Mouse (Mus musculus) MEL (cell line): Measurements from ENCODE around the gene Vps53. TPM values are rescaled to one million over a fixed set of nuclear protein-coding genes. Genes with fewer than 3 reads are reported as not detected.

Experiments
- DNase-seq: peaks from one replicate; pipeline ENCODE4 v3.0.0; 2011; ENCODE audit warnings: low read depth, low spot score
- H3K27ac ChIP-seq: 2 replicates; pipeline ENCODE4 v1.5.1; 2012; ENCODE audit warnings: low read depth, mild to moderate bottlenecking, control low read depth, low read length, moderate library complexity; ENCODE audit not compliant: control insufficient read depth
- H3K27me3 ChIP-seq, 2 experiments: fragments of 150-350 bp in 1 of 2; sonication (generic) in 1 of 2; 2 replicates each; pipeline ENCODE4 v1.6.1; 2012; ENCODE audit warnings: low read length in 2 of 2, mild to moderate bottlenecking in 2 of 2, improper control_type of control experiment in 1 of 2, moderate library complexity in 1 of 2; ENCODE audit not compliant: insufficient read depth in 2 of 2, control insufficient read depth in 1 of 2
- H3K36me3 ChIP-seq, 2 experiments: 2 replicates each; pipeline ENCODE4 v1.6.1; 2012 to 2014; ENCODE audit warnings: low read length in 2 of 2, improper control_type of control experiment in 1 of 2, inconsistent platforms in 1 of 2, mild to moderate bottlenecking in 1 of 2; ENCODE audit not compliant: insufficient read depth in 2 of 2, control insufficient read depth in 1 of 2
- H3K4me1 ChIP-seq, 2 experiments: fragments of 150-350 bp in 1 of 2; sonication (generic) in 1 of 2; 2 replicates each; pipeline ENCODE4 v1.6.1; 2012; ENCODE audit warnings: low read length in 2 of 2, improper control_type of control experiment in 1 of 2, mild to moderate bottlenecking in 1 of 2; ENCODE audit not compliant: insufficient read depth in 2 of 2, control insufficient read depth in 1 of 2
- H3K4me3 ChIP-seq, 2 experiments: fragments of 150-350 bp in 1 of 2; sonication (generic) in 1 of 2; 2 replicates each; pipeline ENCODE4 v1.5.1; 2012; ENCODE audit warnings: low read depth in 2 of 2, low read length in 2 of 2, mild to moderate bottlenecking in 2 of 2, moderate library complexity in 2 of 2, control low read depth in 1 of 2, improper control_type of control experiment in 1 of 2; ENCODE audit not compliant: control insufficient read depth in 1 of 2, insufficient read depth in 1 of 2
- H3K79me2 ChIP-seq: 2 replicates; pipeline ENCODE4 v1.6.1; 2012; ENCODE audit warnings: mild to moderate bottlenecking, low read length, moderate library complexity; ENCODE audit not compliant: control insufficient read depth, poor library complexity, insufficient read depth
- H3K9ac ChIP-seq: 2 replicates; pipeline ENCODE4 v1.6.1; 2012; ENCODE audit warnings: low read depth, mild to moderate bottlenecking, control low read depth, low read length, moderate library complexity; ENCODE audit not compliant: control insufficient read depth, poor library complexity, severe bottlenecking
- H3K9me3 ChIP-seq: fragments of 150-350 bp; sonication (generic); replicated peaks from 2 replicates; pipeline ENCODE4 v1.6.1; 2012; ENCODE audit warnings: mild to moderate bottlenecking, low read length, improper control_type of control experiment, moderate library complexity; ENCODE audit not compliant: insufficient read depth
- BHLHE40 ChIP-seq: IDR thresholded peaks from 2 replicates; pipeline ENCODE4 v1.6.1; 2012; ENCODE audit warnings: low read depth, mild to moderate bottlenecking, inconsistent platforms, low read length, improper control_type of control experiment, borderline replicate concordance
- CHD1 ChIP-seq: IDR thresholded peaks from 2 replicates; pipeline ENCODE4 v1.6.1; 2012; ENCODE audit warnings: low read depth, mild to moderate bottlenecking, inconsistent platforms, low read length, improper control_type of control experiment
- CHD2 ChIP-seq: IDR thresholded peaks from 2 replicates; pipeline ENCODE4 v1.6.1; 2011; ENCODE audit warnings: low read length, improper control_type of control experiment
- E2F4 ChIP-seq: IDR thresholded peaks from 2 replicates; pipeline ENCODE4 v1.6.1; 2011; ENCODE audit warnings: low read depth, low read length, improper control_type of control experiment, borderline replicate concordance
- ELF1 ChIP-seq: IDR thresholded peaks from 2 replicates; pipeline ENCODE4 v1.6.1; 2014; ENCODE audit warnings: low read depth, mild to moderate bottlenecking, inconsistent platforms, low read length, improper control_type of control experiment, moderate library complexity
- EP300 ChIP-seq, 2 experiments: IDR thresholded peaks; 2 replicates each; pipeline ENCODE4 v1.6.1; 2011; ENCODE audit warnings: improper control_type of control experiment in 2 of 2, low read length in 2 of 2, low read depth in 1 of 2, mild to moderate bottlenecking in 1 of 2
- ETS1 ChIP-seq: IDR thresholded peaks from 2 replicates; pipeline ENCODE4 v1.6.1; 2012; ENCODE audit warnings: low read depth, mild to moderate bottlenecking, inconsistent platforms, low read length, improper control_type of control experiment, moderate library complexity
- GABPA ChIP-seq: IDR thresholded peaks from 2 replicates; pipeline ENCODE4 v1.6.1; 2012; ENCODE audit warnings: low read depth, mild to moderate bottlenecking, inconsistent platforms, low read length, improper control_type of control experiment, moderate library complexity
- GATA1 ChIP-seq: IDR thresholded peaks from 2 replicates; pipeline ENCODE4 v1.6.1; 2011; ENCODE audit warnings: low read depth, low read length, improper control_type of control experiment
- JUND ChIP-seq: IDR thresholded peaks from 2 replicates; pipeline ENCODE4 v1.6.1; 2011; ENCODE audit warnings: low read depth, mild to moderate bottlenecking, improper control_type of control experiment, low read length
- MAFK ChIP-seq: IDR thresholded peaks from 2 replicates; pipeline ENCODE4 v1.6.1; 2011; ENCODE audit warnings: low read depth, mild to moderate bottlenecking, low read length, improper control_type of control experiment, borderline replicate concordance
- MAX ChIP-seq: IDR thresholded peaks from 2 replicates; pipeline ENCODE4 v1.6.1; 2011; ENCODE audit warnings: low read length, improper control_type of control experiment
- MAZ ChIP-seq: IDR thresholded peaks from 2 replicates; pipeline ENCODE4 v1.6.1; 2012; ENCODE audit warnings: low read depth, mild to moderate bottlenecking, inconsistent platforms, low read length, improper control_type of control experiment
- MXI1 ChIP-seq: IDR thresholded peaks from 2 replicates; pipeline ENCODE4 v1.6.1; 2011; ENCODE audit warnings: mild to moderate bottlenecking, low read depth, low read length, improper control_type of control experiment
- MYB ChIP-seq: IDR thresholded peaks from 2 replicates; pipeline ENCODE4 v1.6.1; 2011; ENCODE audit warnings: mild to moderate bottlenecking, low read depth, low read length, improper control_type of control experiment
- MYC ChIP-seq: IDR thresholded peaks from 2 replicates; pipeline ENCODE4 v1.6.1; 2011; ENCODE audit warnings: low read depth, mild to moderate bottlenecking, low read length, improper control_type of control experiment, moderate library complexity
- NRF1 ChIP-seq: IDR thresholded peaks from 2 replicates; pipeline ENCODE4 v1.6.1; 2014; ENCODE audit warnings: low read depth, mild to moderate bottlenecking, inconsistent platforms, low read length, improper control_type of control experiment, moderate library complexity; ENCODE audit not compliant: poor library complexity, insufficient read depth, severe bottlenecking
- POLR2A ChIP-seq, 2 experiments: IDR thresholded peaks; 2 replicates each; pipeline ENCODE4 v1.6.1; 2011 to 2012; ENCODE audit warnings: low read length in 2 of 2, mild to moderate bottlenecking in 2 of 2, control low read depth in 1 of 2, improper control_type of control experiment in 1 of 2, low read depth in 1 of 2, moderate library complexity in 1 of 2; ENCODE audit not compliant: control insufficient read depth in 1 of 2, insufficient read depth in 1 of 2, poor library complexity in 1 of 2
- POLR2AphosphoS2 ChIP-seq: IDR thresholded peaks from 2 replicates; pipeline ENCODE4 v1.6.1; 2011; ENCODE audit warnings: low read length, improper control_type of control experiment
- RAD21 ChIP-seq: IDR thresholded peaks from 2 replicates; pipeline ENCODE4 v1.6.1; 2011; ENCODE audit warnings: mild to moderate bottlenecking, low read depth, low read length, improper control_type of control experiment
- RCOR1 ChIP-seq: IDR thresholded peaks from 2 replicates; pipeline ENCODE4 v1.6.1; 2012; ENCODE audit warnings: low read depth, mild to moderate bottlenecking, inconsistent platforms, low read length, improper control_type of control experiment
- SMC3 ChIP-seq: IDR thresholded peaks from 2 replicates; pipeline ENCODE4 v1.6.1; 2011; ENCODE audit warnings: low read depth, low read length, improper control_type of control experiment
- TAL1 ChIP-seq: IDR thresholded peaks from 2 replicates; pipeline ENCODE4 v1.6.1; 2012; ENCODE audit warnings: mild to moderate bottlenecking, inconsistent platforms, low read length, moderate library complexity, mixed read lengths
- TBP ChIP-seq: IDR thresholded peaks from 2 replicates; pipeline ENCODE4 v1.8.0; 2011; ENCODE audit warnings: low read depth, low read length, improper control_type of control experiment
- TCF12 ChIP-seq: IDR thresholded peaks from 2 replicates; pipeline ENCODE4 v1.6.1; 2014; ENCODE audit warnings: low read depth, mild to moderate bottlenecking, inconsistent platforms, low read length, improper control_type of control experiment, moderate library complexity
- UBTF ChIP-seq: IDR thresholded peaks from 2 replicates; pipeline ENCODE4 v1.6.1; 2012; ENCODE audit warnings: low read depth, mild to moderate bottlenecking, inconsistent platforms, low read length, improper control_type of control experiment, moderate library complexity, borderline replicate concordance; ENCODE audit not compliant: insufficient read depth
- USF1 ChIP-seq: IDR thresholded peaks from 2 replicates; pipeline ENCODE4 v1.6.1; 2014; ENCODE audit warnings: low read depth, mild to moderate bottlenecking, inconsistent platforms, low read length, improper control_type of control experiment, moderate library complexity
- USF2 ChIP-seq, 2 experiments: IDR thresholded peaks; 2 replicates each; pipeline ENCODE4 v1.6.1; 2011 to 2012; ENCODE audit warnings: improper control_type of control experiment in 2 of 2, low read length in 2 of 2, borderline replicate concordance in 1 of 2, inconsistent platforms in 1 of 2, low read depth in 1 of 2, mild to moderate bottlenecking in 1 of 2; ENCODE audit not compliant: insufficient read depth in 1 of 2
- ZKSCAN1 ChIP-seq: IDR thresholded peaks from 2 replicates; pipeline ENCODE4 v1.6.1; 2012; ENCODE audit warnings: low read depth, mild to moderate bottlenecking, inconsistent platforms, low read length, improper control_type of control experiment, moderate library complexity
- ZMIZ1 ChIP-seq: IDR thresholded peaks from 2 replicates; pipeline ENCODE4 v1.6.1; 2012; ENCODE audit warnings: low read depth, mild to moderate bottlenecking, inconsistent platforms, low read length, improper control_type of control experiment, moderate library complexity
- polyA plus RNA-seq, 2 experiments: library from polyadenylated mRNA; stranded (reverse) in 1 of 2; unstranded in 1 of 2; fragments of >175 nt in 1 of 2; fragments of >200 nt in 1 of 2; gene quantifications; 2 replicates each; pipeline versions ENCODE4 v1.2.1 to v1.2.4; 2012; ENCODE audit warnings: low replicate concordance in 2 of 2, low read depth in 1 of 2; ENCODE audit not compliant: insufficient read length in 2 of 2, insufficient read depth in 1 of 2, missing spikeins in 1 of 2
- total RNA-seq: library from RNA; depleted of rRNA; stranded (reverse); fragments of 300-350 nt; gene quantifications from 2 replicates; pipeline ENCODE4 v1.2.3, GENCODE M21; 2012

The Vps53 gene
- total and polyA plus RNA-seq, 3 experiments = 38.4 to 50.4 TPM; not detected in 1

DNA sequence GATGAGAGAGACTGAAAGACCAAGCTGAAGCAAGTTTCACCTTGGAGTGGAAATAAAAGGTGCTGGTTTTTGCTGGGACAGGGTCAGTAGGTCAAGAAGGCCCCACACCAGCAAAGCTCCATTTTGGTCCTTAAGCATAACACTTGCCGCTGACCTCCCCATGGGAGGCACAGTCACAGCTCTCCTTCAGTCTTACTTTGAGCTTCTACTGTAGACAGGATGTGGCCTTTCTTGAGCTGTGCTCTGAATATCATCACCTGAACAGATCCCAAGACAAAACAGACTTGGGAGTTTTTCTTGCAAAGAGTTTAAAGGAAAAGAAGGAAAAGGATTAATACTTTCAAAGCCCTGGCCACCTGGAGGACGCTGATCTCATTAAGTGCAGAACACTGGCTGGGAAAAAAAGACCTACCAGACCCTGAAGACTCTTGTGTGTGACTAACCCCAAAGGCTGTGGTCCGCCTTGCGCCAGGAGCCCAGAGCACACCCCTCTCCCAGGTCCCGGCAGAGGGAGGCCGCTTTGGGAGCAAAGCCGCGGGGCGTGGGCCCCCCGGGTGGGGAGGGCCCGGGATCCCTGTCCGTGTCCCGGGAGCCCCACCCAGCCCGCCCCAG is 152.8 kb downstream of the Vps53 start:
- peaks cover 2 to 3% of the 10 kb centered on the region in 2 experiments; a peak in 1 of 4 replicates for H3K27me3 ChIP-seq
- peaks cover 6% of the 10 kb centered on the region; the same call in 1 of the 2 replicates for H3K79me2 ChIP-seq
- no peak for TF ChIP-seq EP300 (IDR thresholded peaks at IDR 0.05; ENCODE audit: low read depth in 1 of 2, low read length in 2 of 2)
- no peak for TF ChIP-seq ZMIZ1
- TF ChIP-seq TAL1 = no peak
- TF ChIP-seq USF1 = no peak
- no peak for TF ChIP-seq E2F4
- TF ChIP-seq TBP = no peak
- no peak for TF ChIP-seq UBTF
- no peak for TF ChIP-seq SMC3
- no peak for TF ChIP-seq GABPA
- TF ChIP-seq RCOR1 = no peak
- no peak for TF ChIP-seq USF2 (IDR thresholded peaks at IDR 0.05; ENCODE audit: borderline replicate concordance in 1 of 2, insufficient read depth in 1 of 2, low read depth in 1 of 2, low read length in 2 of 2)
- TF ChIP-seq POLR2AphosphoS2 = no peak
- TF ChIP-seq MAZ = no peak
- no peak for TF ChIP-seq MYB
- TF ChIP-seq GATA1 = no peak
- no peak for TF ChIP-seq MYC
- no peak for TF ChIP-seq MAX
- no peak for TF ChIP-seq TCF12
- no peak for TF ChIP-seq POLR2A (IDR thresholded peaks at IDR 0.05; ENCODE audit: control insufficient read depth in 1 of 2, insufficient read depth in 1 of 2, low read depth in 1 of 2, low read length in 2 of 2, poor library complexity in 1 of 2)
- no peak for TF ChIP-seq ELF1
- TF ChIP-seq, all 39 proteins: peak for 0
- H3K36me3 ChIP-seq = peaks cover 0 to 2% of the 10 kb centered on the region in 2 experiments; a peak in 1 of 4 replicates
- peak overlapping the region; percentile 89 for H3K9ac ChIP-seq
- no peaks in the 10 kb centered on the region for H3K9me3 ChIP-seq
- H3K4me1 ChIP-seq = no peaks in the 10 kb centered on the region; a peak in 2 of 4 replicates
- peak; percentile 37 for DNase-seq
- H3K4me3 ChIP-seq = peak overlapping the region; percentile 81 to 92
- no peak overlapping the region for H3K27ac ChIP-seq

GRCm38 (mm10) chr11:76025080-76025583 is 154.3 kb downstream of the Vps53 start:
- Histone ChIP-seq H3K9ac (no peak overlapping the region), H3K4me1 (no peaks in the 10 kb centered on the region; a peak in 2 of 4 replicates), H3K9me3 (no peaks in the 10 kb centered on the region), H3K27me3 (peaks cover 0 to 3% of the 10 kb centered on the region in 2 experiments; a peak in 1 of 4 replicates), H3K36me3 (peaks cover 0 to 2% of the 10 kb centered on the region in 2 experiments; a peak in 1 of 4 replicates), H3K27ac (no peak overlapping the region), H3K4me3 (no peak overlapping the region), H3K79me2 (peaks cover 6% of the 10 kb centered on the region; the same call in 1 of the 2 replicates)
- DNase-seq = no peak
- TF ChIP-seq USF2 (IDR thresholded peaks at IDR 0.05; ENCODE audit: borderline replicate concordance in 1 of 2, insufficient read depth in 1 of 2, low read depth in 1 of 2, low read length in 2 of 2) (no peak), MAFK (no peak), CHD1 (no peak), POLR2A (IDR thresholded peaks at IDR 0.05; ENCODE audit: control insufficient read depth in 1 of 2, insufficient read depth in 1 of 2, low read depth in 1 of 2, low read length in 2 of 2, poor library complexity in 1 of 2) (no peak), RAD21 (no peak), ELF1 (no peak), BHLHE40 (no peak), RCOR1 (no peak), NRF1 (no peak), MAZ (no peak), JUND (no peak), CHD2 (no peak), MAX (no peak), ETS1 (no peak), MXI1 (no peak), ZKSCAN1 (no peak)
